Mouse (Mus musculus) kidney, embryonic 15.5 days (tissue): ENCODE results near the gene C2cd3. TPM values are rescaled to one million over a fixed set of nuclear protein-coding genes. Genes with fewer than 3 reads are reported as not detected.
"Not testable (repeated sequence)": the region's sequence is repeated elsewhere in the genome, so short reads cannot be mapped to it uniquely, and the experiment has no call there.

Experiments used
- ATAC-seq: fragments of 200-750 bp; cut with Nextera tagmentation; replicated peaks from 2 replicates; pipeline ENCODE4 v1.8.0; 2017; ENCODE audit warnings: moderate TSS enrichment; ENCODE audit not compliant: low FRiP score
- H3K27ac ChIP-seq: fragments of 300-500 bp; sonication (generic); 2 replicates; pipeline ENCODE4 v1.5.1; 2015; ENCODE audit warnings: mild to moderate bottlenecking, inconsistent platforms
- H3K27me3 ChIP-seq: fragments of 300-500 bp; sonication (generic); 2 replicates; pipeline ENCODE4 v1.6.1; 2015; ENCODE audit warnings: inconsistent platforms
- H3K36me3 ChIP-seq: fragments of 300-500 bp; sonication (generic); 2 replicates; pipeline ENCODE4 v1.6.1; 2015; ENCODE audit warnings: inconsistent platforms
- H3K4me1 ChIP-seq: fragments of 300-500 bp; sonication (generic); 2 replicates; pipeline ENCODE4 v1.6.1; 2015; ENCODE audit warnings: inconsistent platforms
- H3K4me2 ChIP-seq: fragments of 300-500 bp; sonication (generic); 2 replicates; pipeline ENCODE4 v1.6.1; 2015; ENCODE audit warnings: moderate library complexity, mild to moderate bottlenecking, inconsistent platforms
- H3K4me3 ChIP-seq: fragments of 300-500 bp; sonication (generic); replicated peaks from 2 replicates; pipeline ENCODE4 v1.5.1; 2015; ENCODE audit warnings: mild to moderate bottlenecking, inconsistent platforms
- H3K9ac ChIP-seq: fragments of 300-500 bp; sonication (generic); 2 replicates; pipeline ENCODE4 v1.6.1; 2015; ENCODE audit warnings: mild to moderate bottlenecking, inconsistent platforms
- H3K9me3 ChIP-seq: fragments of 300-500 bp; sonication (generic); replicated peaks from 2 replicates; pipeline ENCODE4 v1.6.1; 2016; ENCODE audit warnings: inconsistent platforms
- WGBS: fragments of 180-500 bp; shearing (Covaris S2); methylation state at CpG from one replicate; pipeline ENCODE4 v1.1.7; 2015; ENCODE audit warnings: mixed read lengths; 5-methylcytosine and 5-hydroxymethylcytosine counted together
- polyA plus RNA-seq: library from polyadenylated mRNA; unstranded; fragments of >200 nt; fragmentation: Nextera tagmentation; extraction: Ambion mirVana; gene quantifications from 2 replicates; pipeline ENCODE4 v1.2.1, GENCODE M21; 2015

C2cd3 gene
- polyA plus RNA-seq, 1 experiment from 2014 or later, result 27.4 TPM

DNA sequence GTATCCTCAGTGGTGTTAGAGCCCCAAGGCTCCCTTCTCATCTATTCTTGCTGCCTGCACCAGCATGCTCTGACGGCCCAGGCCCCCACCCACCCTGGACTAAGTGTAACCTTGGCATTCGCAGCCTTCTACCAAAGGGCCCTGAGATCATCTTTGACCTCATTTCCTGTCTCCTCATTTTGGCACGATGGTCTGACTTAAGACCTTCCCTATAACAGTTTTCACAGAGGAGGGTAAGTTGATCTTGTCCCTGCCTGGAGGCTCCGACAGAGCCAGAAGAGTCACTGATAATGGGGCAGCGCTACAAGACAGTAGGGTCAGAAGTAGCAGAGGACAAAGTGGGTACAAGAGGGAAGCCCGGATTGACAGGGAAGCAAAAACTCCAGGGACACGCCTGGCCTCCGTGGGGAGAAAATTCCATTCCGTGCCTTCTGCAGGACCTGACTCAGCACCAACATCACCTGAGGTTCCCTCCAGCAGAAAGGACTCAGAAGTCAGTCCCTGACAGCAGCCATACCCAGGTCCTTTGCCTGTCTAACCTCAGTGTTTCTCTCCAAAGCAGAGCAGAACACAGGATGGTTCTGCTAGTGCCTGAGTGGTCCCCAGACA, 101.9 kb downstream of the C2cd3 start:
- Histone ChIP-seq H3K9ac (no peak overlapping the region), H3K4me2 (no peak overlapping the region), H3K9me3 (no peaks in the 10 kb centered on the region), H3K27me3 (no peaks in the 10 kb centered on the region), H3K4me3 (no peak overlapping the region), H3K4me1 (0 out of 2 replicates have a peak, but pooled peaks cover 6% of the 10 kb centered on the region), H3K36me3 (peaks cover 16% of the 10 kb centered on the region), H3K27ac (no peak overlapping the region)
- WGBS, result 76% methylated on average over 9 of the region's 9 CpGs
- ATAC-seq, result no peak

DNA sequence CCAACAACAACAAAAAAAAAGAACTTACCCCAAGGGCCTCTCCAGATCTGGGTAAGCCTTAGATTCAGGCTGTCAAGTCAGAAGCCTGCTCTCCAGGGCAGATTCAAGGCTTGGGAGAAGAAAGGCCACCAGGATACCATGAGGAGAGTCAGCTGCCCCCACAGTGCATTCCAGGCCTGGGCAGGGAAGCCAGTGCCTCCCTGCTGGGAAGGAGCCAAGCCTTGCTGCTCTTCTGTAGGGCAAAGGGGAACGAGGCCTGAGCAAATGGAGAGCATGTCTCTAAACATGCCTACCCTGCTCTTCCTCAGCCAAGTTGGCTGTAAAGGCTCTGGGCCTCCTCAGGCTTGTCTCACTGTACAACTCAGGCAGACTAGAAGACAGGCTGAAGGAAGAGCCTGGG, 102.6 kb downstream of the C2cd3 start:
- no peak overlapping the region for H3K4me2 ChIP-seq
- ATAC-seq, result no peak
- no peak overlapping the region for H3K27ac ChIP-seq
- no peak overlapping the region for H3K4me3 ChIP-seq
- peaks cover 9% of the 10 kb centered on the region for H3K36me3 ChIP-seq
- no peaks in the 10 kb centered on the region for H3K27me3 ChIP-seq
- no peaks in the 10 kb centered on the region for H3K9me3 ChIP-seq
- H3K4me1 ChIP-seq, result peaks cover 13% of the 10 kb centered on the region
- no peak overlapping the region for H3K9ac ChIP-seq
- WGBS, result 64% methylated on average over 1 of the region's 1 CpGs

DNA sequence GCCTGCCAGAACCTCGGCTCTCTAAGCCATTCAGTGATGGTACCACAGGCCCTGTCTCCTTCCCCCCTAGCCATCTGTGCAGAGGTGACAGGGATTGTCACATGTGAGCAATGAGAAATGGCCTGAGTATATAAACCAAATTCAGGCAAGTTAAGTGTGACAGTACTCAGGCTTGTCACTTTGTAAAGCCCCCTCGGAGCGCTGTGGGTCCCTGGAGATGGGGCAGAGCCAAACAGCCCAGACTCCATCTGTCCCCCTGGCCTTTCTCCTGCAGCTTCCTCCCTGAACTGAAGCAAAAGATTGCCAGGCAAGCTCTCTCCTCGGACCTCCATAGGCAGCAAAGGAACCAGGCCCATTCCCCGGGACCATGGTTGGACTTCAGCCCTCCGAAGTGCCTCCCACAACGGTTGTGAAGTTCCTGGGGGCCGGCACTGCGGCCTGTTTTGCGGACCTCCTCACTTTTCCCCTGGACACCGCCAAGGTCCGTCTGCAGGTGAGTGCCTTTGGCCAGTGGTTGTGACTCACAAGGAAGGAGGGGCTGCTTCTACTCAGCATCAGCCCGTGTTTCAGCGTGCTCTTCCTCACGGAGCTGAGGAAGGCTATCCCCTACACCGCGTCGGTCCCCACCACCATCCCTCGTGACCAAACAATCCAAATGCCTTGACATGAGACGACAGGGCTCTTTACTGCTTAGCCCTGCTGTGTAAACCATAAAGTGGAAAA, 107.2 kb downstream of the C2cd3 start:
- peak overlapping the region; percentile 14; the same call in 1 of the 2 replicates for H3K4me2 ChIP-seq
- H3K4me1 ChIP-seq, result peaks cover 18% of the 10 kb centered on the region
- no peaks in the 10 kb centered on the region for H3K9me3 ChIP-seq
- H3K27me3 ChIP-seq, result no peaks in the 10 kb centered on the region
- no peak overlapping the region for H3K4me3 ChIP-seq
- no peak overlapping the region for H3K9ac ChIP-seq
- 79% methylated on average over 20 of the region's 20 CpGs for WGBS
- no peak; the same call in none of the 2 replicates for ATAC-seq
- no peaks in the 10 kb centered on the region for H3K36me3 ChIP-seq
- H3K27ac ChIP-seq, result no peak overlapping the region

DNA sequence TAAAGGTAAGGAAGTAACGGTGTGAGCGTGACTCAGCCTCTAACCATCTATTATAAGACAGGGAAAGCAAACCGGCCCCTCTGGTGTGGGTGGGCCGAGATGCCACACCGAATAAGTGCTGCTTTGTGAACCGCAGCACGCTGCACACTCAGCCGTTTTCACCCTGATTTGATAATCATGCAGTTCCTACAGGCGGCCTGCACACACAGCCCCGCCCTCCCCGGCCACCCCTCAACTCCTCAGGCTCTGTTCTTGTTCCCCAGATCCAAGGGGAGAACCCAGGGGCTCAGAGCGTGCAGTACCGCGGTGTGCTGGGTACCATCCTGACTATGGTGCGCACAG, 107.8 kb downstream of the C2cd3 start:
- H3K36me3 ChIP-seq, result no peaks in the 10 kb centered on the region
- H3K4me2 ChIP-seq, result peak overlapping the region; percentile 14; the same call in 1 of the 2 replicates
- no peak overlapping the region for H3K9ac ChIP-seq
- peaks cover 16% of the 10 kb centered on the region for H3K4me1 ChIP-seq
- no peaks in the 10 kb centered on the region for H3K27me3 ChIP-seq
- WGBS, result 60% methylated on average over 15 of the region's 15 CpGs
- H3K4me3 ChIP-seq, result no peak overlapping the region
- H3K9me3 ChIP-seq, result no peaks in the 10 kb centered on the region
- peak; percentile 66 for ATAC-seq
- H3K27ac ChIP-seq, result peak overlapping the region; percentile 48; the same call in 1 of the 2 replicates

DNA sequence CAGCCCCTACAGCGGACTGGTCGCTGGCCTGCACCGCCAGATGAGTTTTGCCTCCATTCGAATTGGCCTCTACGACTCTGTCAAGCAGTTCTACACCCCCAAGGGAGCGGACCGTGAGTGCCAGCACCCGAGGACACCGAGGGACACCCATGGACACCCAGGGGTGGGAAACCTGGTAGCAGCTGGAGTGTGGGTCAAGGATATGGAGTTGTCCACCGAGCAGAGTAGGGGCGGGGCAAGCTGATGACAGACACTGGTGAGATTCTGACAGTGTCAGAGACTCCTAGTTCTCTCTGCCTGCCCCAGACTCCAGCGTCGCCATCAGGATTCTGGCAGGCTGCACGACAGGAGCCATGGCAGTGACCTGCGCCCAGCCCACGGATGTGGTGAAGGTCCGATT, 108.1 kb downstream of the C2cd3 start:
- Histone ChIP-seq H3K4me2 (peak overlapping the region; percentile 14; the same call in 1 of the 2 replicates), H3K27me3 (no peaks in the 10 kb centered on the region), H3K9me3 (no peaks in the 10 kb centered on the region), H3K36me3 (no peaks in the 10 kb centered on the region), H3K4me3 (no peak overlapping the region), H3K9ac (no peak overlapping the region), H3K27ac (peak overlapping the region; percentile 48; the same call in 1 of the 2 replicates), H3K4me1 (peaks cover 15% of the 10 kb centered on the region)
- ATAC-seq, result peak; percentile 57; the same call in 1 of the 2 replicates
- 74% methylated on average over 17 of the region's 17 CpGs for WGBS

DNA sequence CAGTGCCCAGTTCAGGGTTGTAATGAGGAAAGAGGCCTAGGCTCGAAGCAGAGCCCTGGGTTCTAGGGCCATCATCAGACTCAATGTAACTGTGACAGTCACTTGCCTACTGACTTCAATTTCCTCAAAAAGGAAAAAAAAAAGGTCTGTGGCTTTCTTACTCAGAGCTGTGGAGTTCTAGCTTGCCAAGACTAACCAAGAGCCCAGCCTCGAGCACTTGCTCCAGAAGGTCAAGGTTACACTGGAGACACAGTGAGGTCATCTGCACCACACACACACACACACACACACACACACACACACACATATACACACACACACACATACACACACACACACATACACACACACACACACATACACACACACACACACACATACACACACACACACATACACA, 110.0 kb downstream of the C2cd3 start:
- WGBS, result 81% methylated on average over 2 of the region's 2 CpGs
- H3K36me3 ChIP-seq, H3K27ac ChIP-seq, H3K4me3 ChIP-seq, H3K9me3 ChIP-seq, H3K4me2 ChIP-seq, ATAC-seq, H3K9ac ChIP-seq, H3K27me3 ChIP-seq: not testable (repeated sequence)
- peaks cover 12% of the 10 kb centered on the region for H3K4me1 ChIP-seq

DNA sequence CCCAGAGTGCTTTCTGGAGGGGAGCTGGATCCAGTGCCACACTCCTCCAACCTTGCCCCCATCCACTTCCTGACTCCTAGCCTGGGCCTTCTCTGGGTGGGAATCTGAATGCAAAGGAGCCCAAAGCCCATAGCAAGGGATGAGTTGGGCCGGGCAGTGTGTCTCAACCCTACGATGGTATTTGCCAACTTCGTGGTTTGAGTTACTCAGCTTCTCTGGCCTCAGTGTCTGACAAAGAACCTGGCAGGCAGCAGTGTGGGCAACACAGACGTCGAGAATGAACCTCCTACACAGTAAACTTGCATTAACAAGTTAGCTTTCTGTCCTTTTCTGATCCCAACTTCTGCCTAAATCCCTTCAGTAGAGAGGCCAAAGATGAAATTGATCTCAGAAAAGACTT, 112.5 kb downstream of the C2cd3 start:
- H3K27me3 ChIP-seq, result no peaks in the 10 kb centered on the region
- no peaks in the 10 kb centered on the region for H3K36me3 ChIP-seq
- no peak overlapping the region for H3K9ac ChIP-seq
- no peaks in the 10 kb centered on the region for H3K9me3 ChIP-seq
- no peak overlapping the region for H3K4me3 ChIP-seq
- H3K27ac ChIP-seq, result no peak overlapping the region
- no peak for ATAC-seq
- H3K4me1 ChIP-seq, result peaks cover 13% of the 10 kb centered on the region
- 81% methylated on average over 5 of the region's 5 CpGs for WGBS
- no peak overlapping the region for H3K4me2 ChIP-seq

DNA sequence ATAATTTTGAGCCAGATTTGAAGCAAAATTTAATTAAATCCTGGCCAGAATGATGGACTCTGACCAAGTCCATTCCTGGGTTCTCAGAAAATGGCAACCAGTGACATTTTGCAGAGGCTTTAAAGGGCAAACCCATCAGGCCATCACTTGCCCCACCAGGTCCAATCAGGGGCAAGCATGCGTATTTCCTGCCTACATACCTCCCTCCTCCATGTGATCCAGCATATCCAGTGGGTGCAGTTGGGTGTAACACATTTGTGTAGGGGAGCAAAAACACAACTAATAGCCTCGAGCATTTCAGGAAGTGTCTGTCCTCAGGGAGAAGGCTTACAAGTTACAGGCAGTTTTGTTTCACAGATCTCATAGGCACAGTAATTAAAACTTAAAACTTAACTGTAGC, 115.3 kb downstream of the C2cd3 start:
- Histone ChIP-seq H3K4me3 (no peak overlapping the region), H3K4me2 (no peak overlapping the region), H3K9ac (no peak overlapping the region), H3K36me3 (no peaks in the 10 kb centered on the region), H3K27ac (no peak overlapping the region), H3K27me3 (no peaks in the 10 kb centered on the region), H3K9me3 (no peaks in the 10 kb centered on the region), H3K4me1 (peaks cover 11% of the 10 kb centered on the region)
- WGBS, result 46% methylated on average over 2 of the region's 2 CpGs
- no peak for ATAC-seq

DNA sequence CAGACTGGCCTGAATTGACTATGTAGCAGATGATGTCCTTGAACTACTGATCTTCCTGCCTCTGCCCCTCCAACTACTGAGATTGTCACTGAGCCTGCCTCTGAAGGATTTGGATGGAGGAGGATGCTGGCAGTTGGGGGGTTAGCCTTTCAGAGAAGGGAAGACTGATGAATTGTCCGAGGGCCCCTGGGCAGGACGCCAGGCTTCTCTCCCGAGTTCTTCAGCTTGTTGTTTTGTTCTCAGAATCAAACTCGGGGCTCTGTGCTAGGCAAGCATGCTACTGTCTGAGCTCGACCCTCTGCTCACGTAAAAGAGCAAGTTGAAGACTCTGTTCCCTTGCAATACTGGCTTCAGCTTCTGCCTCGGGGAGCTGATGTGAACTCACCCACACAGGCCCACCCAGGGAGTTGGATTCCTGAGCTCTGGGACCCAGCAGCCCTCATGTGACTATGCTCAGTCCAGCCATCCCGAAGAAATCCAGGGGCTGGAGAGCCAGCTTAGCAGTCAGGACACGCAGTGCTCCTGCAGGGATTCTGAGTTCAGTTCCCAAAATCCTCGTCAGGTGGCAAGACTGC, 116.5 kb downstream of the C2cd3 start:
- ATAC-seq, result no peak

DNA sequence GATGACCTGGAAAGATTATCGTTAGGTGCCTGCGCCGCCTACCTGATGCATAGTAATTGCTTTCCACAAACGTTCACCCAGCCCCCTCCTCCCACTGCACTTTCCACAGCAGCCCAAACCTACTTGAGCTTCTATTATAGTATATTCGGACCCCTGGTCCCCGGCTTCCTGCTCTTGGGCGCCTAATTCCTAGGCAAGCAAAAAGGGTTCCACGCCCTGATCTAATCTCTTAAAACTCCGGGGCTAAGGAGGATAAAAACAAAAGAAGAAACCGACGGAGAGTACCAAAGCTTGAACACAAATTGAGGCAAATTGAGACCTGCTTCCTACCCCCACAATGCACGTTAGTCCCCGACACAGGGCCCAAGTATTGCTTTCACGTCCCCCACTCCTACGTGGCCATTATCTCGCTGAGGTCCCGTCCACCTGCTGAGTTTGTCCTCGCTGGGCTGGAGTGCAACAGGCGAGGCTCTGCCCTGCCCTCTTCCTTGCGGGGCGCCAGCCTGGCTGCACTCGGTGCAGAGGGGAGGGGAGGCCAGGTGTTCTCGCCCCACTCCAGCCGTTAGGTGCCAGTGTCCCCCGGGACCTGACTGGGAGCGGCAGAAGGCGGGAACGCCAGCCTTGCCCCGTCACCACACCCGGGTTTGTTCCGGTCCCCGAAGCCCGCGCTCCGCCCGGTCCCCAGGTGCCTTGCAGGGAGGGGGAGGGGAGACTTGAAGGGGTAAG, 120.5 kb downstream of the C2cd3 start:
- H3K36me3 ChIP-seq, result peaks cover 12% of the 10 kb centered on the region
- no peaks in the 10 kb centered on the region for H3K27me3 ChIP-seq
- peak overlapping the region; percentile 97 for H3K4me2 ChIP-seq
- no peaks in the 10 kb centered on the region for H3K9me3 ChIP-seq
- WGBS, result 3% methylated on average over 36 of the region's 36 CpGs
- ATAC-seq, result peak; percentile 57
- H3K4me1 ChIP-seq, result peaks cover 57% of the 10 kb centered on the region
- H3K9ac ChIP-seq, result peak overlapping the region; percentile 51
- H3K27ac ChIP-seq, result peak overlapping the region; percentile 88
- peak overlapping the region; percentile 58 for H3K4me3 ChIP-seq

More for the DNA sequence above, 116.5 kb downstream of the C2cd3 start:
- no peak overlapping the region for H3K4me2 ChIP-seq
- 33% methylated on average over 10 of the region's 10 CpGs for WGBS
- no peaks in the 10 kb centered on the region for H3K27me3 ChIP-seq
- H3K9me3 ChIP-seq, result no peaks in the 10 kb centered on the region
- no peaks in the 10 kb centered on the region for H3K36me3 ChIP-seq
- H3K9ac ChIP-seq, result no peak overlapping the region
- no peak overlapping the region for H3K27ac ChIP-seq
- H3K4me3 ChIP-seq, result no peak overlapping the region
- H3K4me1 ChIP-seq, result peaks cover 23% of the 10 kb centered on the region

DNA sequence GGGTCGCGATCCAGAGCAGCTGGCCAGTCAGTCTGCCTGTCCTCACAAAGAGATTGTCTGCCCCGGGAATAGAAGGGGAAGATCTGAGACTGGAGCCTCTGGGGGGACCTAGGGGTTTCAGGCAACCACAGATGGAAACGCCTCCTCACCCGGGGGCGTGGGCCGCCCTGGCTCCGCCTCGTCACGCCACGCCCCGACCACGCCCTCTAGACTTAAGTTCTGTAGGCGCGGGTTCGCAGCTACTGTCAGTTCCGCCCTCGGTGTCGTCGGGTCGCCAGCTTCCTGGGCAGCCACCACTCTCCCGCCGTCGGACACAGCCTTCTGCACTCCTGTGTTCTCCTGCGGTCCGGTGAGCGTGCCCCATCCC, 121.1 kb downstream of the C2cd3 start, which contains the start of gene Ucp2:
Gene Ucp2 (plus strand): TSS at position 221 of the 367 bp plus-strand sequence.
- peak; percentile 72 for ATAC-seq
- H3K36me3 ChIP-seq, result peaks cover 17% of the 10 kb centered on the region
- peak within 1 kb of the TSS; percentile 88 for H3K27ac ChIP-seq
- peaks cover 57% of the 10 kb centered on the region for H3K4me1 ChIP-seq
- H3K9ac ChIP-seq, result peak within 1 kb of the TSS; percentile 51
- WGBS, result under 1% methylated on average over 26 of the region's 27 CpGs
- peak within 1 kb of the TSS; percentile 97 for H3K4me2 ChIP-seq
- no peaks in the 10 kb centered on the region for H3K27me3 ChIP-seq
- H3K4me3 ChIP-seq, result peak within 1 kb of the TSS; percentile 58
- no peaks in the 10 kb centered on the region for H3K9me3 ChIP-seq
